Mouse (Mus musculus) layer of hippocampus, adult 18-20 months (tissue): ENCODE measurements at regions not wholly inside any gene's neighbourhood (a gene's known extent, or its start where the extent isn't known, plus 50 kb on each side); places are given as distances from the start of the nearest gene placed in this dataset.
A peak's percentile ranks its signal among the peaks of the same experiment; 100 is the strongest.

ENCODE experiments used
- DNase-seq, 2 experiments: peaks; one replicate each; pipeline ENCODE4 v3.0.0; 2022; ENCODE audit warnings: low spot score in 2 of 2

- peak in 1 of 2 experiments; percentile 5 for DNase-seq
These were observed 51.9 kb upstream of the Kdm8 start for GRCm38 (mm10) chr7:125392536-125392935.

GRCm38 (mm10) chr7:125393228-125393627 is 51.2 kb upstream of the Kdm8 start:
- no peak for DNase-seq

GRCm38 (mm10) chr7:125393654-125394346 is 50.7 kb upstream of the Kdm8 start:
- DNase-seq = peak; percentile 93 to 98
